ENCODE assay signal across 20 mouse cellular contexts in the genomic region with DNA sequence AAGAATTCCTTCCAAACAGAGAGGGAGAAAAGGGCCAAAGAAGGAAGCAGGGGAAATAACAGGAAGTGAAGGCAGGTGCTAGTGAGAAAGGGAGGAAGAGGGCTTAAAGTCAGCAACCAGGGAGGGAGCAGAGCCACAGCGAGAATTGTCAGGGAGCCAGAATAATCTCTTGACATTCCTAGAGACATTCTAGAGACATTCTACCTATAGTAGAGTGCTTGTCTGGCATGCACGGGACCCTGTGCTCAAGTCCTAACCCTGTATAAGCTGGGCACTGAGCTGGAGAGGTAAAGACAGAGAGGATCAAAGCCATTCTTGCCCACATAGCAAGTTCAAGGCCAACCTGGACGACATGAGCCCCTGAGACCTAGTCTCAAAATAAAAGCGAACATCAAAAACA.
DNase-seq lines count a peak whose midpoint lies in the region; ATAC-seq and TF ChIP-seq lines count a peak whose summit lies in the region.
"Had no signal": no experiment of that assay in that cellular context is flagged by ENCODE, and none has a peak within 500 bp of the region (broad histone marks: within the 10 kb centered on the region; RNA-seq: fewer than 3 reads in every experiment).

No protein-coding gene starts in this region.

- ATAC-seq in heart, embryonic 13.5 days (ENCODE audit: extremely low read depth, insufficient number of reproducible peaks, low FRiP score, low TSS enrichment) = no peak
- 0 out of 2 replicates have a peak, but pooled peaks have one; percentile 35 for ATAC-seq in lung, embryonic 14.5 days (ENCODE audit: insufficient read depth)
- ATAC-seq in lung, postnatal 0 days = peak; percentile 88
- no peak for ATAC-seq in forebrain, embryonic 11.5 days (replicated peaks; ENCODE audit: low FRiP score)
- ATAC-seq: forebrain, embryonic 16.5 days; hindbrain, embryonic 16.5 days; inflammation-experienced regulatory T-cells, adult 6 months; intestine, postnatal 0 days had no signal

- H3K4me2 ChIP-seq in heart, embryonic 13.5 days = no peak overlapping the region
- H3K4me2 ChIP-seq in lung, embryonic 14.5 days = no peak overlapping the region
- H3K4me2 ChIP-seq in lung, postnatal 0 days (replicated peaks; ENCODE audit: low read depth, low read length) = no peak overlapping the region
- H3K4me2 ChIP-seq in forebrain, embryonic 11.5 days (ENCODE audit: low read depth, low read length, severe bottlenecking) = no peak overlapping the region
- H3K4me2 ChIP-seq: embryonic facial prominence, embryonic 12.5 days; forebrain, embryonic 12.5 days; hindbrain, embryonic 12.5 days had no signal

- no peak for DNase-seq in heart, adult 18-20 months
- DNase-seq in lung, embryonic 14.5 days = peak; percentile 48
- DNase-seq in lung, adult 2 months = no peak
- peak; percentile 66 for DNase-seq in lung, postnatal 0 days (ENCODE audit: low spot score)
- no peak for DNase-seq in thymus, postnatal 10 days (ENCODE audit: low spot score in 2 of 2)
- DNase-seq in forebrain, embryonic 11.5 days (ENCODE audit: low spot score) = no peak
- DNase-seq: adrenal gland, adult 2 months; cerebellum, adult 11 months; cerebellum, adult 8-10 months; cerebellum, postnatal 14 days; embryo, embryonic 11 days; gastrocnemius, postnatal 10 days had no signal

- peak; percentile 81 for TF ChIP-seq EP300 in lung, postnatal 0 days (IDR thresholded peaks at IDR 0.05)

- H3K4me3 ChIP-seq in heart, embryonic 13.5 days = no peak overlapping the region
- H3K4me3 ChIP-seq in lung, embryonic 14.5 days (ENCODE audit: low read depth, low read length) = no peak overlapping the region
- H3K4me3 ChIP-seq in lung, adult 2 months (replicated peaks; ENCODE audit: extremely low read depth, low read depth, low read length) = no peak overlapping the region
- H3K4me3 ChIP-seq in lung, postnatal 0 days (ENCODE audit: low read depth, low read length) = no peak overlapping the region
- H3K4me3 ChIP-seq in forebrain, embryonic 11.5 days (ENCODE audit: low read depth, low read length) = no peak overlapping the region
- H3K4me3 ChIP-seq: embryonic facial prominence, embryonic 12.5 days; forebrain, embryonic 12.5 days; hindbrain, embryonic 12.5 days had no signal

- no peak overlapping the region for H3K9ac ChIP-seq in heart, embryonic 13.5 days
- H3K9ac ChIP-seq in lung, embryonic 14.5 days = no peak overlapping the region
- no peak overlapping the region for H3K9ac ChIP-seq in lung, postnatal 0 days (replicated peaks; ENCODE audit: low read depth)
- no peak overlapping the region for H3K9ac ChIP-seq in forebrain, embryonic 11.5 days (ENCODE audit: low read length)
- H3K9ac ChIP-seq: embryonic facial prominence, embryonic 12.5 days; forebrain, embryonic 12.5 days; hindbrain, embryonic 12.5 days had no signal

- no peak for TF ChIP-seq POLR2A in lung, adult 2 months (IDR thresholded peaks at IDR 0.05; ENCODE audit: borderline replicate concordance, extremely low read depth, low read depth, low read length)

- H3K27me3 ChIP-seq in heart, embryonic 13.5 days (replicated peaks) = no peaks in the 10 kb centered on the region
- no peaks in the 10 kb centered on the region for H3K27me3 ChIP-seq in lung, embryonic 14.5 days (ENCODE audit: insufficient read depth, low read length)
- H3K27me3 ChIP-seq in lung, postnatal 0 days (replicated peaks; ENCODE audit: insufficient read depth, low read length) = no peaks in the 10 kb centered on the region
- H3K27me3 ChIP-seq in forebrain, embryonic 11.5 days (ENCODE audit: control insufficient read depth, insufficient read depth, low read length) = no peaks in the 10 kb centered on the region
- H3K27me3 ChIP-seq: embryonic facial prominence, embryonic 12.5 days; forebrain, embryonic 12.5 days; hindbrain, embryonic 12.5 days had no signal

- 51% methylated on average over 4 of the region's 4 CpGs for WGBS in heart, embryonic 13.5 days
- 53% methylated on average over 4 of the region's 4 CpGs for WGBS in lung, embryonic 14.5 days
- 58% methylated on average over 4 of the region's 4 CpGs for WGBS in lung, adult 2 months
- 51% methylated on average over 4 of the region's 4 CpGs for WGBS in lung, postnatal 0 days
- WGBS in forebrain, embryonic 11.5 days = 81% methylated on average over 4 of the region's 4 CpGs

- peaks cover 47% of the 10 kb centered on the region for H3K4me1 ChIP-seq in heart, embryonic 13.5 days
- H3K4me1 ChIP-seq in lung, embryonic 14.5 days (ENCODE audit: insufficient read depth) = no peaks in the 10 kb centered on the region
- no peaks in the 10 kb centered on the region for H3K4me1 ChIP-seq in lung, adult 2 months (ENCODE audit: control insufficient read depth, insufficient read depth, low read length)
- H3K4me1 ChIP-seq in lung, postnatal 0 days (ENCODE audit: insufficient read depth, low read depth, low read length) = peaks cover 4% of the 10 kb centered on the region; the same call in 1 of the 2 replicates
- no peaks in the 10 kb centered on the region for H3K4me1 ChIP-seq in forebrain, embryonic 11.5 days (replicated peaks; ENCODE audit: control insufficient read depth, insufficient read depth, low read length)
- H3K4me1 ChIP-seq: forebrain, embryonic 12.5 days; hindbrain, embryonic 12.5 days had no signal

- no peaks in the 10 kb centered on the region for H3K9me3 ChIP-seq in heart, embryonic 13.5 days
- H3K9me3 ChIP-seq in lung, embryonic 14.5 days (ENCODE audit: low read depth, low read length) = no peaks in the 10 kb centered on the region
- H3K9me3 ChIP-seq in lung, postnatal 0 days (ENCODE audit: low read length) = no peaks in the 10 kb centered on the region
- no peaks in the 10 kb centered on the region for H3K9me3 ChIP-seq in forebrain, embryonic 11.5 days (ENCODE audit: control insufficient read depth, low read length)
- H3K9me3 ChIP-seq: embryonic facial prominence, embryonic 12.5 days; forebrain, embryonic 12.5 days; hindbrain, embryonic 12.5 days had no signal

- peak overlapping the region; percentile 30 for H3K27ac ChIP-seq in heart, embryonic 13.5 days (replicated peaks)
- H3K27ac ChIP-seq in lung, embryonic 14.5 days (ENCODE audit: low read depth) = no peak overlapping the region
- H3K27ac ChIP-seq in lung, postnatal 0 days (ENCODE audit: low read length) = peak overlapping the region; percentile 68
- no peak overlapping the region for H3K27ac ChIP-seq in forebrain, embryonic 11.5 days (ENCODE audit: low read depth, low read length)
- H3K27ac ChIP-seq: embryonic facial prominence, embryonic 12.5 days; forebrain, embryonic 12.5 days; hindbrain, embryonic 12.5 days had no signal

- no peaks in the 10 kb centered on the region for H3K36me3 ChIP-seq in heart, embryonic 13.5 days
- H3K36me3 ChIP-seq in lung, embryonic 14.5 days (ENCODE audit: insufficient read depth) = no peaks in the 10 kb centered on the region
- no peaks in the 10 kb centered on the region for H3K36me3 ChIP-seq in lung, postnatal 0 days (ENCODE audit: insufficient read depth, low read length)
- H3K36me3 ChIP-seq in forebrain, embryonic 11.5 days (ENCODE audit: control insufficient read depth, insufficient read depth, low read length) = no peaks in the 10 kb centered on the region
- H3K36me3 ChIP-seq: embryonic facial prominence, embryonic 12.5 days; forebrain, embryonic 12.5 days; hindbrain, embryonic 12.5 days had no signal

- TF ChIP-seq CTCF in lung, embryonic 14.5 days (IDR thresholded peaks at IDR 0.05; ENCODE audit: low read depth) = no peak
- no peak for TF ChIP-seq CTCF in lung, adult 2 months (IDR thresholded peaks at IDR 0.05; ENCODE audit: insufficient read depth, low read length)
- TF ChIP-seq CTCF in lung, postnatal 0 days (IDR thresholded peaks at IDR 0.05) = no peak

Comparison
In these comparisons a context has a peak if more than half of its experiments do, and no peak if none do; other contexts are left out.
1. H3K27ac ChIP-seq: peak in heart, embryonic 13.5 days (single experiment) and lung, postnatal 0 days (single experiment); none in lung, embryonic 14.5 days (single experiment) and forebrain, embryonic 11.5 days (single experiment).
2. DNase-seq: peak in lung, embryonic 14.5 days (single experiment) and lung, postnatal 0 days (single experiment); none in heart, adult 18-20 months (0 of 2), lung, adult 2 months (single experiment), thymus, postnatal 10 days (0 of 2) and forebrain, embryonic 11.5 days (single experiment).
3. ATAC-seq: peak in lung, embryonic 14.5 days (single experiment) and lung, postnatal 0 days (single experiment); none in heart, embryonic 13.5 days (single experiment) and forebrain, embryonic 11.5 days (single experiment).